8 mouse cellular contexts compared by ENCODE assay signal in the genomic region with DNA sequence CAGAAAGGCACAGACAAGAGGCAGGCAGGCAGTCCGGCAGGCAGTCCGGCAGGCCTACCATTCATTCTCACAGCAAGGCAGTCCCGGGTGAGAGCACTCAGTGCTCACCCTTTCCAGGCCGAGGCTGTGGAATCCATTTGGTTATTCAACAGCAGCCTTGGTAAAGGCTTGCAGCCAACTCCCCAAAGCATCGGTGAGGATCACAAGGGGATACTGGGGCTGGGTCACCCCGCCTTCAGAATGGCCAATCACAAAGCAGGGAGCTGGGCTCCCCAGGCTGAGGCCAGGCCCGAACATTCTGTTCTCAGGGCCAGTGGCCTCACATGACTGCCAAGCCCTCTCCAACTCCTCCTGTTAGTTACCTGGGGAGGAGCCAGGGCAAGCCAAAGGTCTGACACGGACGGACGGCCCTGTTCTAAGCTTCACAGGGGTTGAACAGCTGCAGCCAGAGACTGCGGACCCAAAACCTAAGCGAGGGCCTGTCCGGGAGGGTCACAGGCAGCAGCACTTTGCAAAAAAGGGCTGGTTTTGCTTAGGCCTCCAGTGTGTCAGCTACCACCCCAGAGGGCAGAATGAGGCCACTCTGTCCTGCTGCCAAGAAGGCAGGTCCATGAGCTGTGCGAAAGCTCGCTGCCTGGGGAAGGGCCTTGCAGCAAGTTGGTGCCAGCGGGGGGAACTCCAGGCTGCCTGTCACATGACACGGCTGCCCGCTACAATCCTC. TPM values are rescaled to one million over a fixed set of nuclear protein-coding genes. Genes with fewer than 3 reads are reported as not detected.
DNase-seq lines count a peak whose midpoint lies in the region; ATAC-seq and TF ChIP-seq lines count a peak whose summit lies in the region.

No protein-coding gene starts in this region.

- no peak overlapping the region for H3K4me3 ChIP-seq in midbrain, embryonic 16.5 days (ENCODE audit: low read depth, low read length)
- H3K4me3 ChIP-seq in midbrain, embryonic 13.5 days (replicated peaks): no peak overlapping the region
- H3K4me3 ChIP-seq in olfactory bulb, adult 2 months (ENCODE audit: insufficient read depth, low read depth, low read length): no peak overlapping the region

- H3K9ac ChIP-seq in midbrain, embryonic 16.5 days (ENCODE audit: low read depth, low read length): 0 out of 2 replicates have a peak overlapping the region, but pooled peaks have one; percentile 10
- H3K9ac ChIP-seq in midbrain, embryonic 13.5 days (replicated peaks): no peak overlapping the region

- no peak for TF ChIP-seq CTCF in olfactory bulb, adult 2 months (IDR thresholded peaks at IDR 0.05; ENCODE audit: insufficient read depth, low read depth, low read length)

- ATAC-seq in midbrain, embryonic 16.5 days: peak; percentile 61
- no peak for ATAC-seq in midbrain, embryonic 13.5 days

- peak overlapping the region; percentile 58 for H3K27ac ChIP-seq in midbrain, embryonic 16.5 days (ENCODE audit: low read length)
- H3K27ac ChIP-seq in midbrain, embryonic 13.5 days: no peak overlapping the region
- H3K27ac ChIP-seq in olfactory bulb, adult 2 months (ENCODE audit: insufficient read depth, low read depth, low read length): peak overlapping the region; percentile 30; the same call in 1 of the 2 replicates

- no peak for TF ChIP-seq POLR2A in olfactory bulb, adult 2 months (IDR thresholded peaks at IDR 0.05; ENCODE audit: insufficient read depth, low read depth, low read length)

- DNase-seq in cerebellum, adult 11 months: peak; percentile 52
- peak; percentile 39 to 66 for DNase-seq in gastrocnemius, postnatal 36 days
- DNase-seq in kidney, postnatal 25 days: peak; percentile 89 to 98
- no peak for DNase-seq in spleen, adult 18-20 months
- DNase-seq in embryo, embryonic 9.5 days (ENCODE audit: extremely low spot score): no peak

- H3K4me2 ChIP-seq in midbrain, embryonic 16.5 days (ENCODE audit: low read length): no peak overlapping the region
- no peak overlapping the region for H3K4me2 ChIP-seq in midbrain, embryonic 13.5 days (replicated peaks)

- peaks cover 4% of the 10 kb centered on the region for H3K4me1 ChIP-seq in midbrain, embryonic 16.5 days (ENCODE audit: control insufficient read depth, insufficient read depth, low read length)
- H3K4me1 ChIP-seq in midbrain, embryonic 13.5 days (replicated peaks): peaks cover 6% of the 10 kb centered on the region
- H3K4me1 ChIP-seq in olfactory bulb, adult 2 months (ENCODE audit: control insufficient read depth, insufficient read depth, low read length): peaks cover 13% of the 10 kb centered on the region; the same call in 1 of the 2 replicates

- intact Hi-C loops in gastrocnemius, postnatal 36 days (cut with DNase I): no loop called here

- no peaks in the 10 kb centered on the region for H3K9me3 ChIP-seq in midbrain, embryonic 16.5 days (replicated peaks; ENCODE audit: control insufficient read depth, low read length, poor library complexity, severe bottlenecking)
- H3K9me3 ChIP-seq in midbrain, embryonic 13.5 days: no peaks in the 10 kb centered on the region

- H3K27me3 ChIP-seq in midbrain, embryonic 16.5 days (ENCODE audit: control insufficient read depth, insufficient read depth, low read depth, low read length): peaks cover 12% of the 10 kb centered on the region
- peaks cover 14% of the 10 kb centered on the region for H3K27me3 ChIP-seq in midbrain, embryonic 13.5 days

- no peaks in the 10 kb centered on the region for H3K36me3 ChIP-seq in midbrain, embryonic 16.5 days (ENCODE audit: control insufficient read depth, insufficient read depth, low read length)
- H3K36me3 ChIP-seq in midbrain, embryonic 13.5 days: no peaks in the 10 kb centered on the region

- 76% methylated on average over 18 of the region's 18 CpGs for WGBS in midbrain, embryonic 16.5 days
- 76% methylated on average over 18 of the region's 18 CpGs for WGBS in midbrain, embryonic 13.5 days
- WGBS in olfactory bulb, adult 2 months: 66% methylated on average over 18 of the region's 18 CpGs

RNA-seq across cellular contexts. Expression of gene Prodh, which starts 6.6 kb away (rescaled TPM):
- 3.6 and 4.1 TPM in 2 replicates for polyA plus RNA-seq in midbrain, embryonic 16.5 days (2015; fragmentation: Nextera tagmentation; extraction: Ambion mirVana)
- polyA plus RNA-seq in midbrain, embryonic 13.5 days (2015; fragmentation: Nextera tagmentation; extraction: Ambion mirVana): 4.9 and 5.2 TPM in 2 replicates
- 10 to 100 TPM in 1 of 2 experiments, 1 to 10 TPM in 1; 8.5 to 13.3 TPM for total RNA-seq in gastrocnemius, postnatal 36 days (2021)
- polyA plus RNA-seq in olfactory bulb, adult 2 months (2012; ENCODE audit: insufficient read depth, insufficient read length, low replicate concordance, missing spikeins): not detected in 2 replicates

RNA-seq across cellular contexts. Expression of gene Dgcr6, which starts 30.7 kb away (rescaled TPM):
- 155 and 157 TPM in 2 replicates for polyA plus RNA-seq in midbrain, embryonic 16.5 days (2015; fragmentation: Nextera tagmentation; extraction: Ambion mirVana)
- polyA plus RNA-seq in midbrain, embryonic 13.5 days (2015; fragmentation: Nextera tagmentation; extraction: Ambion mirVana): 173 and 179 TPM in 2 replicates
- total RNA-seq in gastrocnemius, postnatal 36 days (2021): 10 to 100 TPM; 29.3 to 36.3 TPM
- not detected in 2 replicates for polyA plus RNA-seq in olfactory bulb, adult 2 months (2012; ENCODE audit: insufficient read depth, insufficient read length, low replicate concordance, missing spikeins)

RNA-seq across cellular contexts. Expression of gene Rtn4r, which starts 44.1 kb away (rescaled TPM):
- polyA plus RNA-seq in midbrain, embryonic 16.5 days (2015; fragmentation: Nextera tagmentation; extraction: Ambion mirVana): 26.6 and 29.7 TPM in 2 replicates
- polyA plus RNA-seq in midbrain, embryonic 13.5 days (2015; fragmentation: Nextera tagmentation; extraction: Ambion mirVana): 10.4 and 13.4 TPM in 2 replicates
- total RNA-seq in gastrocnemius, postnatal 36 days (2021): under 1 TPM in 1 of 2 experiments, not detected in 1; 0.17 TPM
- polyA plus RNA-seq in olfactory bulb, adult 2 months (2012; ENCODE audit: insufficient read depth, insufficient read length, low replicate concordance, missing spikeins): not detected in 2 replicates

Comparison
In these comparisons a context has a peak if more than half of its experiments do, and no peak if none do; other contexts are left out.
1. DNase-seq: peak in cerebellum, adult 11 months (single experiment), gastrocnemius, postnatal 36 days (2 of 2) and kidney, postnatal 25 days (2 of 2); none in spleen, adult 18-20 months (0 of 2) and embryo, embryonic 9.5 days (single experiment).
2. RNA of gene Dgcr6, which starts 30.7 kb away (polyA plus RNA-seq): 173 to 179 TPM in midbrain, embryonic 13.5 days and 155 to 157 TPM in midbrain, embryonic 16.5 days; not detected in olfactory bulb, adult 2 months; every median in the first group is over 100 times any median in the second.
3. RNA of gene Rtn4r, which starts 44.1 kb away (polyA plus RNA-seq): 26.6 to 29.7 TPM in midbrain, embryonic 16.5 days and 10.4 to 13.4 TPM in midbrain, embryonic 13.5 days; not detected in olfactory bulb, adult 2 months; every median in the first group is over 10 times any median in the second.